ENCODE assay signal across 9 mouse cellular contexts in the genomic region with DNA sequence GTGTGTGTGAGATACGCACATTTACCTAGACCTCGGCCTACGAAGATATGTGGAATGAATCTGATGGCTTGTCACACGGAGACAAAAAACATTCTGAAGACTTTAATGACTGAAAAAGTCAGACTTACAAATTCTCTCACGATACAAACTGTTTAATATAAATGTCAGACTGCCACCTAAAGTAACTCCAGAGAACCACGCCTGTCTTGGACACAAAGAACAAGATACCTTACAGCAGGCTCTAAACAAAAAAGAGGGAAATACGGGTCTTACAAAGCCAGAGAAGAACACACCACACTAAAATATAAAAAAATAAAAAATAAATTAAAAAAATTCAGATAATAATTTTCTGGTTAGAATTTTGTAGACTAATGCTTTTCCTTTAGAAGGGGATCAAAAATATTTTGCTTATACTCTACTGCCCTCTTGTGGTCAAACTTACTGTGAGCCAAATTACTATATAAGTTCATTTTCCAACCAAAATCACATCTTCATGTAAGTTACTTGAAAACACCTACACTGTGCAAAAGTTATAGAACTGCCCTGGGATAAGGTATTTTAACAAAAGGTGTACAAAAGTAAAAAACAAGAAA. TPM values are rescaled to one million over a fixed set of nuclear protein-coding genes. Genes with fewer than 3 reads are reported as not detected.
DNase-seq lines count a peak whose midpoint lies in the region; ATAC-seq and TF ChIP-seq lines count a peak whose summit lies in the region.
"Had no signal": no experiment of that assay in that cellular context is flagged by ENCODE, and none has a peak within 500 bp of the region (broad histone marks: within the 10 kb centered on the region; RNA-seq: fewer than 3 reads in every experiment).

No protein-coding gene starts in this region.

- no peaks in the 10 kb centered on the region for H3K27me3 ChIP-seq in midbrain, postnatal 0 days (ENCODE audit: insufficient read depth, low read length)

- H3K36me3 ChIP-seq in midbrain, postnatal 0 days (ENCODE audit: insufficient read depth, low read length) = peaks cover 43% of the 10 kb centered on the region

- 69% methylated on average over 7 of the region's 7 CpGs for WGBS in lung, adult 2 months
- WGBS in midbrain, postnatal 0 days = 36% methylated on average over 7 of the region's 7 CpGs

- TF ChIP-seq POLR2A in lung, adult 2 months (IDR thresholded peaks at IDR 0.05; ENCODE audit: borderline replicate concordance, extremely low read depth, low read depth, low read length) = no peak

- intact Hi-C loops in gastrocnemius, adult 2 months (cut with DNase I) = loop anchor here (1.0 kb wide), 1 partner anchor 148 kb away; no protein-coding TSS in a partner anchor
- intact Hi-C loops in gastrocnemius, postnatal 14 days (cut with DNase I; ENCODE audit: low total_unique reads) = loop anchor here (2.0 to 10.0 kb wide), 2 partner anchors 148 to 266 kb away; a partner anchor contains a TSS

- no peak overlapping the region for H3K9ac ChIP-seq in midbrain, postnatal 0 days (replicated peaks; ENCODE audit: low read length, poor library complexity, severe bottlenecking)

- peak; percentile 84 for TF ChIP-seq CTCF in gastrocnemius, adult 2 months (IDR thresholded peaks at IDR 0.05)
- peak; percentile 5; the same call in 1 of the 2 replicates for TF ChIP-seq CTCF in lung, adult 2 months (IDR thresholded peaks at IDR 0.05; ENCODE audit: insufficient read depth, low read length)
- peak; percentile 79 for TF ChIP-seq CTCF in midbrain, postnatal 0 days (IDR thresholded peaks at IDR 0.05)

- no peaks in the 10 kb centered on the region for H3K9me3 ChIP-seq in midbrain, postnatal 0 days (ENCODE audit: low read length)

- no peak overlapping the region for H3K27ac ChIP-seq in gastrocnemius, adult 2 months
- no peak overlapping the region for H3K27ac ChIP-seq in midbrain, postnatal 0 days (ENCODE audit: low read depth, low read length)

- H3K4me1 ChIP-seq in lung, adult 2 months (ENCODE audit: control insufficient read depth, insufficient read depth, low read length) = no peaks in the 10 kb centered on the region
- H3K4me1 ChIP-seq in midbrain, postnatal 0 days (ENCODE audit: insufficient read depth, low read length) = no peaks in the 10 kb centered on the region

- no peak overlapping the region for H3K4me2 ChIP-seq in midbrain, postnatal 0 days (ENCODE audit: low read depth, low read length, poor library complexity, severe bottlenecking)

- no peak for ATAC-seq in midbrain, postnatal 0 days (ENCODE audit: low FRiP score)

- no peak for DNase-seq in gastrocnemius, adult 2 months
- DNase-seq in gastrocnemius, postnatal 14 days = no peak
- DNase-seq in lung, adult 2 months = no peak
- DNase-seq in lung, postnatal 14 days = no peak
- peak; percentile 35 for DNase-seq in c-Kit-negative CD71-positive TER-119-positive erythroid progenitor cells, embryonic 14.5 days (ENCODE audit: low read depth, low spot score)
- DNase-seq in midbrain, postnatal 0 days (ENCODE audit: low spot score) = peak; percentile 86
- DNase-seq in B cell, adult 2 months = no peak
- DNase-seq in layer of hippocampus, postnatal 10 days (ENCODE audit: low spot score in 2 of 2) = no peak
- DNase-seq: kidney, postnatal 10 days had no signal

- no peak overlapping the region for H3K4me3 ChIP-seq in gastrocnemius, adult 2 months
- H3K4me3 ChIP-seq in lung, adult 2 months (replicated peaks; ENCODE audit: extremely low read depth, low read depth, low read length) = no peak overlapping the region
- H3K4me3 ChIP-seq in midbrain, postnatal 0 days (ENCODE audit: low read depth, low read length) = no peak overlapping the region

RNA-seq across cellular contexts. Expression of a gene that starts 42.8 kb away (rescaled TPM):
- total RNA-seq in gastrocnemius, adult 2 months (2021) = 10 to 100 TPM; 20.0 to 24.6 TPM
- total RNA-seq in gastrocnemius, postnatal 14 days (2021) = 10 to 100 TPM; 14.7 to 15.6 TPM
- 27.5 and 35.2 TPM in 2 replicates for polyA plus RNA-seq in lung, adult 2 months (2012; rRNA removed)
- 167 and 183 TPM in 2 replicates for total RNA-seq in midbrain, postnatal 0 days (2014; rRNA removed)
- 263 and 272 TPM in 2 replicates for polyA plus RNA-seq in midbrain, postnatal 0 days (2015; fragmentation: Nextera tagmentation; extraction: Ambion mirVana)
- total RNA-seq in layer of hippocampus, postnatal 10 days (2021) = 100 to 1,000 TPM; 602 to 697 TPM

RNA-seq across cellular contexts. Expression of a gene that starts 55.5 kb away (rescaled TPM):
- total RNA-seq in gastrocnemius, adult 2 months (2021) = 10 to 100 TPM; 14.3 to 23.3 TPM
- total RNA-seq in gastrocnemius, postnatal 14 days (2021) = 10 to 100 TPM; 14.7 to 20.8 TPM
- polyA plus RNA-seq in lung, adult 2 months (2012; rRNA removed) = 15.1 and 24.2 TPM in 2 replicates
- 145 and 199 TPM in 2 replicates for total RNA-seq in midbrain, postnatal 0 days (2014; rRNA removed)
- 245 and 256 TPM in 2 replicates for polyA plus RNA-seq in midbrain, postnatal 0 days (2015; fragmentation: Nextera tagmentation; extraction: Ambion mirVana)
- 10 to 100 TPM; 82.4 to 91.4 TPM for total RNA-seq in layer of hippocampus, postnatal 10 days (2021)

Comparison
In these comparisons a context has a peak if more than half of its experiments do, and no peak if none do; other contexts are left out.
1. DNase-seq: peak in c-Kit-negative CD71-positive TER-119-positive erythroid progenitor cells, embryonic 14.5 days (single experiment) and midbrain, postnatal 0 days (single experiment); none in gastrocnemius, adult 2 months (single experiment), gastrocnemius, postnatal 14 days (single experiment), lung, adult 2 months (single experiment), lung, postnatal 14 days (single experiment), B cell, adult 2 months (0 of 2) and layer of hippocampus, postnatal 10 days (0 of 2).
2. CTCF ChIP-seq: peak in every context shown above with its lines; median percentile 84 in gastrocnemius, adult 2 months; 79 in midbrain, postnatal 0 days; 5 in lung, adult 2 months.